Mouse (Mus musculus) kidney, adult 2 months (tissue): ENCODE measurements around the gene Nbl1.

Experiments used
- CTCF ChIP-seq: fragments of 200-500 bp; conservative IDR thresholded peaks from 2 replicates; pipeline ENCODE4 v1.5.1; 2011; ENCODE audit warnings: low read depth, mild to moderate bottlenecking, control low read depth, low read length, moderate library complexity, mixed read lengths; ENCODE audit not compliant: insufficient read depth, insufficient read length
- POLR2A ChIP-seq: fragments of 200-500 bp; IDR thresholded peaks from one replicate; pipeline ENCODE4 v1.6.1; 2011; ENCODE audit warnings: low read depth, low read length, control low read depth

DNA sequence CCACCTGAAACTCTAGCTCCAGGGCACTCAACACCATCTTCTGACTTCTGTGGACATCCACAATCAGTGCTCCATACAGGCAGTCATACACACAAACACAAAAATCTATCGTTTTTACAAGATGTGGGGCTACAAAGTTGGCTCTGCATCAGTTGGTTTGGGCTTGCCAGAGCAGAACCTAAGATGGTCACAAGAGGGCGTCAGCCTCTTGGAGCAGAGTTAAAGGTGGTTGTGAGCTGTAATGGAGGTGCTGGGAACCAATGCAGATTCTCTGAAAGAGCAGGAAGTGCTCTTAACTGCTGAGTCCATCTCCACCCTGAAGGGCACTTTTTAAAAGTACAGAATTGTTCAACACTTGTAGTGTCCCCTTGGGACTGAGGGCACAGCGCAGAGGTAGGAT is 33.7 kb upstream of the Nbl1 start:
- TF ChIP-seq POLR2A: no peak
- no peak for TF ChIP-seq CTCF
